Mouse (Mus musculus): Measurements from ENCODE around the gene Ap1g1. TPM values are rescaled to one million over a fixed set of nuclear protein-coding genes. Genes with fewer than 3 reads are reported as not detected.

The Ap1g1 gene
- polyA plus RNA-seq (2014; fragmentation: Nextera tagmentation; extraction: Ambion mirVana): 33.5 and 35.7 TPM in 2 replicates

DNA sequence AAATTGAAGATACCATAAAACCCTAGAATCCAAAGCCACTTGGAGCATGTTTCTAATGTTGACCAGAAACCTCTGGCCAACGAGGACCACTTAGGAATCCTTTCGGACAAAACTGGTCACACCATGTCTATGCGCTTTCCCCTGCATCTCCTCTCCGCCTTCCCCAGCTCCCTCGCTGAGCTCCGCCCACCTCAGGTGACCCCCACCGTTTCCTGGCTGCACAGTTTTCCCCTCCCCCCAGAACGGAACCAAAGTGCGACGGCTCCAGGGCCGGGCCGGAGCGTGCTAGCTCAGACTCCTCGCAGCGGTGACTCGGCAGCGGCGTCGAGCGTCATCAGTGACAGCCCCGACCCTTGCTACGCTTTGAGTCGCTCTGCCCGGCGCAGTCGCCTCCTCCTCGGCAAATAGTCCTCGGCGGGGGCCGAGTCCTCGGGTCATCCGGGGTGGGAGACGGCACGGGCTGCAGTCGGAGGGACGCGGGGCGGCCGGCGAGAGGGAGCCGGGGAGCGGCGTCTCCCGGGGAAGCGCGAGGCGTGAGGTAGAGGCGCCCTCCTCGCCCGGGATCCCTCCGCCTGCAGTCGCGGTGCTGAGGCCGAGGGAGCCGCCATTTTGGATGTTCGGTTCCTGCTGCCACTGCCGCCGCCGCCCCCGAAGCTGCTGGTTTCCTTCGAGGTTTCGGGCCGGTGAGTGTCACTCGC is at the start of gene Ap1g1:
Gene Ap1g1, plus strand, starts transcription at position 275 of the 698 bp plus-strand sequence.
- H3K4me3 ChIP-seq (ENCODE audit: low read depth, low read length): peak within 1 kb of the TSS; percentile 91

DNA sequence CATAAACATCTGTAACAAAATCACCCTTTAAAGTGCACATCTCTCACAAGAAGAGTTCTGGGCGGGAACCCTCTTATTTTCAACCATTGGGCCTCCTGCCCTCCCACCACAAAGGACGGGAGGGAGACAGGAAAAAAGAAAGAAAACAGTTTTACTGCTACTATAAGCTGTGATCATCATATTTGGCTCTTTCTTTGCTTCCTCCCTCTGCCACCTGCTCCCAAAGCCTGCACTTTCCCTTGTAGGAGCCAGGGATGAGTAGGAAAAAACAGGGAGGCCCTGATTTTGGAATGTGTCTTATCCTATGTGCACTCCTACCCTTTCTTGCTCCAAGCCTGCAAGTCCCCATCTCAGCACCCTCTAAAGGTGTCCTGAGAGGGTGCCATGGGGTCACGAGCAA is 47.3 kb upstream of the Ap1g1 start:
- Histone ChIP-seq H3K9me3 (replicated peaks; ENCODE audit: control insufficient read depth, low read length) (no peaks in the 10 kb centered on the region), H3K4me3 (ENCODE audit: low read depth, low read length) (no peak overlapping the region), H3K27ac (ENCODE audit: low read depth, low read length) (no peak overlapping the region), H3K4me1 (ENCODE audit: control insufficient read depth, insufficient read depth, low read length) (peaks cover under 1% of the 10 kb centered on the region; the same call in 1 of the 2 replicates), H3K27me3 (replicated peaks; ENCODE audit: control insufficient read depth, insufficient read depth, low read length) (no peaks in the 10 kb centered on the region), H3K9ac (ENCODE audit: low read length) (no peak overlapping the region), H3K4me2 (ENCODE audit: low read length) (no peak overlapping the region), H3K36me3 (ENCODE audit: control insufficient read depth, insufficient read depth, low read length) (peaks cover 66% of the 10 kb centered on the region)
- 85% methylated on average over 3 of the region's 3 CpGs for WGBS
- DNase-seq (ENCODE audit: low spot score) (no peak), ATAC-seq (no peak)

More for the DNA sequence above, at the start of gene Ap1g1:
- peak within 1 kb of the TSS; percentile 70 for H3K4me2 ChIP-seq (ENCODE audit: low read length)
- H3K9ac ChIP-seq (ENCODE audit: low read length): peak within 1 kb of the TSS; percentile 94
- under 1% methylated on average over 64 of the region's 64 CpGs for WGBS
- no peaks in the 10 kb centered on the region for H3K27me3 ChIP-seq (replicated peaks; ENCODE audit: control insufficient read depth, insufficient read depth, low read length)
- DNase-seq (ENCODE audit: low spot score) (peak; percentile 99), ATAC-seq (peak; percentile 100)
- H3K9me3 ChIP-seq (replicated peaks; ENCODE audit: control insufficient read depth, low read length): no peaks in the 10 kb centered on the region
- peaks cover 14% of the 10 kb centered on the region for H3K4me1 ChIP-seq (ENCODE audit: control insufficient read depth, insufficient read depth, low read length)
- peak within 1 kb of the TSS; percentile 98 for H3K27ac ChIP-seq (ENCODE audit: low read depth, low read length)
- H3K36me3 ChIP-seq (ENCODE audit: control insufficient read depth, insufficient read depth, low read length): no peaks in the 10 kb centered on the region

DNA sequence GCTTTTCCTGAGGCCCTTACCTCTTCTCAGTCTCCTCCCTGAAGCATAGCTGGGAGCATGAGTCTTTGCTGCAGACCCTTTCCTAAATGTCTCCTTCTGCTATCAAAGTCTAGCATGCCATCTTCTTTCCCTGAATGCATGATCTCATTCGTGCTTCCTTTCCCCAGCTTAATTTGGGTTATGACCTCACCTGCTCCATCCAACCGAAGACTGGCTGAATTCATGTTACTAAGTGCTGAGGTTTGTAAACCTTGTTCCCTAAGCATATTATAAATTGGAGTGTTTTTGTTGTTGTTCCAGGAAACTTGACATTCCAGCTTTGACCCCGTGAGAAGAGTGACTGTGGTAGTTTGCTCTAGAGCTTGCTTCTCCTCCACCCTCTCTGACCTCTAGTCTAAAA is 44.3 kb upstream of the Ap1g1 start:
- WGBS: 87% methylated on average over 3 of the region's 3 CpGs
- peaks cover 10% of the 10 kb centered on the region for H3K4me1 ChIP-seq (ENCODE audit: control insufficient read depth, insufficient read depth, low read length)
- no peak overlapping the region for H3K4me2 ChIP-seq (ENCODE audit: low read length)
- DNase-seq (ENCODE audit: low spot score) (no peak), ATAC-seq (no peak)
- H3K9me3 ChIP-seq (replicated peaks; ENCODE audit: control insufficient read depth, low read length): no peaks in the 10 kb centered on the region
- H3K27ac ChIP-seq (ENCODE audit: low read depth, low read length): no peak overlapping the region
- no peak overlapping the region for H3K4me3 ChIP-seq (ENCODE audit: low read depth, low read length)
- peaks cover 47% of the 10 kb centered on the region for H3K36me3 ChIP-seq (ENCODE audit: control insufficient read depth, insufficient read depth, low read length)
- H3K27me3 ChIP-seq (replicated peaks; ENCODE audit: control insufficient read depth, insufficient read depth, low read length): no peaks in the 10 kb centered on the region
- no peak overlapping the region for H3K9ac ChIP-seq (ENCODE audit: low read length)

DNA sequence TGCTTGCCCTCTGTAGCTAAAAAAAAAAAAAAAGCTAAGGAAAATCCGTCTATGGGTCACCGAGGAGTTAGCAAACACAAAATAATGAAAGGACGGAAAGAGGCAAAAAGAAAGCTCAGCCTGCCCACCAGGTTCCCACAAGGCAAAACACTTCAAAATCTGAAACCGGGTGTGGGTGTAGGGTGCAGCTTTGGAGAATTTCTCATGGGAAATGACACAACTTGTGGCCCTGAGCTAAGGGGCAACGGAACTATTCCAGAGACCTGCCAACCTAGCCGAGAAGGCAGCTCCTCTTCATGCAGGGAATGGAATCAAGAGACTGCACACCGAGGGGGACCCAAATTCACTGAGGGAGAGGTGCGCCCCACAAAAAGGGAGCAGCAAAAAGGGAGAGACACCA is 41.5 kb upstream of the Ap1g1 start:
- no peaks in the 10 kb centered on the region for H3K27me3 ChIP-seq (replicated peaks; ENCODE audit: control insufficient read depth, insufficient read depth, low read length)

DNA sequence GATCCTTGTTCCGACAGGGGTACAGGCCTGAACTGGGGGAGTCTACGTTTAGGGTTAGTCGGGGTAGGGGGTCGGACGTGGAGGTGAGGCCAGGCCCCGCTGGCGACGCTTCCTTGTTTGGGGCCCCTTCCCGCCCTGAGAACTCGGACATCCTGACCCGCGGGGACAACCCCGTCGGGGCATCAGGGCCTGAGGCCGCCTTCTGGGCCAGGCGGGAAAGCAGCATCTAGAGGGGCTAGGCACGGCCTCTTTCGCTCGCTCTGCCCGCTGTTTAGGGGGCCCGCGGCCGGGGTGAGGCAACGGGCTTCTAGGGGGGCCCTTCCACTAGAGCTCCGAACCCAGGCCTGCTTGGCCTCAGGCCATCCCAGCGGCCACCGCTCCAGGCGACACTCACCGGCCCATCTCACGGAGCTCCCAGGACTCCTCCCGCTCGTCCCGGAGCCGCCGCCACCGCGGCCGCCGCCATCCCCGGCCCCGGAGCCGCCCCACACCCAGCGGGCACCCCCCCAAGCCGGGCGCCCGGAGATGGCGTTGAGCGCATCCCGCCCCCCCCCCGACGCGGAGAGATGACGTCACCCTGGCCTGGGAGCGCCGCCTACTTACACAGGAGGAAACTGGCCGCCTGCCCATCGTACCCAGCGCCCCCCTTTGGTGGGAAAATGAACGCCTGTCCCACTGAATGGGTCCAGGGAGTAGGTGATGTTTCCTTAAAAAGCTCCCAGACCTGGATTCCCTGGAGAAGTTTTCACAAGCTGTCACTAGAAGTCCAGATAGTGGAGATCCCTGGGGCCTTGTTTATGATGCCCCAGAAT is 40.9 kb upstream of the Ap1g1 start, which contains the start of gene Atxn1l:
Gene Atxn1l, minus strand, starts transcription at position 503 of the 812 bp plus-strand sequence.
- DNase-seq (ENCODE audit: low spot score) (peak; percentile 82), ATAC-seq (peak; percentile 92)
- Histone ChIP-seq H3K4me3 (ENCODE audit: low read depth, low read length) (peak within 1 kb of the TSS; percentile 95), H3K9me3 (replicated peaks; ENCODE audit: control insufficient read depth, low read length) (no peaks in the 10 kb centered on the region), H3K9ac (ENCODE audit: low read length) (peak within 1 kb of the TSS; percentile 98), H3K27ac (ENCODE audit: low read depth, low read length) (peak within 1 kb of the TSS; percentile 59; the same call in 1 of the 2 replicates), H3K4me2 (ENCODE audit: low read length) (peak within 1 kb of the TSS; percentile 94), H3K4me1 (ENCODE audit: control insufficient read depth, insufficient read depth, low read length) (peaks cover 10% of the 10 kb centered on the region), H3K36me3 (ENCODE audit: control insufficient read depth, insufficient read depth, low read length) (peaks cover 16% of the 10 kb centered on the region), H3K27me3 (replicated peaks; ENCODE audit: control insufficient read depth, insufficient read depth, low read length) (no peaks in the 10 kb centered on the region)
- under 1% methylated on average over 57 of the region's 59 CpGs for WGBS

More for the DNA sequence above, 41.5 kb upstream of the Ap1g1 start:
- H3K4me3 ChIP-seq (ENCODE audit: low read depth, low read length): peak overlapping the region; percentile 95
- H3K4me1 ChIP-seq (ENCODE audit: control insufficient read depth, insufficient read depth, low read length): peaks cover 10% of the 10 kb centered on the region
- H3K9me3 ChIP-seq (replicated peaks; ENCODE audit: control insufficient read depth, low read length): no peaks in the 10 kb centered on the region
- no peak for DNase-seq (ENCODE audit: low spot score)
- WGBS: 4% methylated on average over 8 of the region's 8 CpGs
- ATAC-seq: no peak
- H3K27ac ChIP-seq (ENCODE audit: low read depth, low read length): no peak overlapping the region
- H3K9ac ChIP-seq (ENCODE audit: low read length): peak overlapping the region; percentile 98
- H3K4me2 ChIP-seq (ENCODE audit: low read length): peak overlapping the region; percentile 94
- peaks cover 23% of the 10 kb centered on the region for H3K36me3 ChIP-seq (ENCODE audit: control insufficient read depth, insufficient read depth, low read length)

DNA sequence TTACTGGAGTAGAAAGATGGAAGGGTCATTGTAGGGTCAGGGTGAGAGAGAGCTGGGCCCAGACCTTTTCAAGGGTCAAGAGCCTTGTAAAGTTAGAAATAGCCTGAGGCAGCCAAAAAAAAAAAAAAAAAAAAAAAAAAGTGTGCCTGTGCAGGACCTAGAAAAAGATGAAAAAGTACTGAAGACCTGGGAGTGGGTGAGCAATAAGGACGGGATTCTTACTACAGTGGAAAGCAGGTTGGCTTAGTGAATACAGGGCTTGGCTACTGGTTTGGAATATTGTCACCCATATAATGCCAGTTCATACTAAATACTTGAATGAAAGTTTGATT is 40.3 kb upstream of the Ap1g1 start:
- no peak overlapping the region for H3K27ac ChIP-seq (ENCODE audit: low read depth, low read length)
- 92% methylated on average over 1 of the region's 1 CpGs for WGBS
- peak overlapping the region; percentile 95 for H3K4me3 ChIP-seq (ENCODE audit: low read depth, low read length)
- DNase-seq (ENCODE audit: low spot score) (no peak), ATAC-seq (0 out of 2 replicates have a peak, but pooled peaks have one; percentile 23)
- peaks cover 10% of the 10 kb centered on the region for H3K4me1 ChIP-seq (ENCODE audit: control insufficient read depth, insufficient read depth, low read length)
- H3K4me2 ChIP-seq (ENCODE audit: low read length): peak overlapping the region; percentile 94
- H3K36me3 ChIP-seq (ENCODE audit: control insufficient read depth, insufficient read depth, low read length): peaks cover 11% of the 10 kb centered on the region
- H3K9me3 ChIP-seq (replicated peaks; ENCODE audit: control insufficient read depth, low read length): no peaks in the 10 kb centered on the region
- no peaks in the 10 kb centered on the region for H3K27me3 ChIP-seq (replicated peaks; ENCODE audit: control insufficient read depth, insufficient read depth, low read length)
- peak overlapping the region; percentile 98; the same call in 1 of the 2 replicates for H3K9ac ChIP-seq (ENCODE audit: low read length)

DNA sequence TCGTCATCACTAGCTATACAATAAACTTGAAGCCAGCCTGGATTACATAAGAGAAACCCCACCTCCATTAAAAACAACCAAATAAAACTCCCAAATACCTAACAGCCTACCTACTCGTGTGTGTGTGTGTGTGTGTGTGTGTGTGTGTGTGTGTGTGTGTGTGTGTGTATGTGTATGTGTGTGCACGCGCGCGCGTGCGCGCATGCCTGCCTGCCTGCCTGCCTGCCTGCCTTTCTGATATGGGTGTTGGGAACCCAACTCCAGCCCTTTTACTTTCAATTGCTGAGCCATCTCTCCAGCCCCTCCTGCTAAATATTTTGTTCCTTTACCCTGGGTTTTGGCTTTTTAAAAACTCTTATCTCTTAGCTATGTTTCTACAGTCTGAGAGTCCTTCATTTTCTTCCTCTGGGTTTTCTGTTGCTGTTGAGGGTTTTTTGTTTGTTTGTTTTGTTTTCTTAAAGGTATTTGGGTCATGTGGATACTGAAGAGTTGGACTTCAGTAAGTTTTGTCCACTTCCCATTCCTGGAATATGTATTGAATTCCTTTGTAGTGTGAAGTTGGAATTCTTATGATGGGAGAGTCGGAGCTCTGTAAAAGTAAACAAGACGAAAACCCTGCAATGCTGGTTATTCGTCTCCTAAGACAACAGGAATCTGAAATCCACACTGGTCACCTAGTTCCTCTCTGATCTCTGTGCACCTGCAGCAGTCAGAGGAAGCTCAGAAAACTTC is 30.7 kb upstream of the Ap1g1 start:
- WGBS: 94% methylated on average over 12 of the region's 12 CpGs

DNA sequence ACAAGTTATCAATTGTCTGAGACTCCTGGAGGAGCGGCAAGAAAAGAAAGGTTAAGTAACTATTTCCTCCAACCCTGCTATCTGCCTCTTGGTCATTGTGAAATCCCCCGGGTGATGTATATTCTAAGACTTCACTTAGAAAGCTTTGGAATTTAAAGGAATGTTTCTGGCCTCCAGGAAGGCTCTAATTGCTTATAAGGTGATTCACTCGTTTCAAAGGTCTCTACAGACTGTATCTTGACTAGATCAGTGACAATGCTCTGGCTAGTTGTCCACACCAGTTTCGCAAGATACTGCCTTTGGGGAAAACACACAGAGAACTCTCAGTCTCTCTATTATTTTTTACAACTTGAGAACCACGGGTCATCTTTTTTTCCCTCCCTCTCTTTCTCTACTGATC is 28.1 kb upstream of the Ap1g1 start:
- no peak for ATAC-seq
- Histone ChIP-seq H3K27me3 (replicated peaks; ENCODE audit: control insufficient read depth, insufficient read depth, low read length) (no peaks in the 10 kb centered on the region), H3K9ac (ENCODE audit: low read length) (no peak overlapping the region), H3K36me3 (ENCODE audit: control insufficient read depth, insufficient read depth, low read length) (no peaks in the 10 kb centered on the region), H3K27ac (ENCODE audit: low read depth, low read length) (no peak overlapping the region), H3K4me3 (ENCODE audit: low read depth, low read length) (no peak overlapping the region), H3K9me3 (replicated peaks; ENCODE audit: control insufficient read depth, low read length) (no peaks in the 10 kb centered on the region), H3K4me2 (ENCODE audit: low read length) (no peak overlapping the region), H3K4me1 (ENCODE audit: control insufficient read depth, insufficient read depth, low read length) (no peaks in the 10 kb centered on the region)
- DNase-seq (ENCODE audit: low spot score): no peak
- 60% methylated on average over 5 of the region's 5 CpGs for WGBS

More for the DNA sequence above, 30.7 kb upstream of the Ap1g1 start:
- H3K4me2 ChIP-seq (ENCODE audit: low read length): no peak overlapping the region
- no peaks in the 10 kb centered on the region for H3K36me3 ChIP-seq (ENCODE audit: control insufficient read depth, insufficient read depth, low read length)
- H3K4me1 ChIP-seq (ENCODE audit: control insufficient read depth, insufficient read depth, low read length): no peaks in the 10 kb centered on the region
- H3K27me3 ChIP-seq (replicated peaks; ENCODE audit: control insufficient read depth, insufficient read depth, low read length): no peaks in the 10 kb centered on the region
- no peak overlapping the region for H3K4me3 ChIP-seq (ENCODE audit: low read depth, low read length)
- DNase-seq (ENCODE audit: low spot score) (no peak), ATAC-seq (no peak)
- H3K27ac ChIP-seq (ENCODE audit: low read depth, low read length): no peak overlapping the region
- no peak overlapping the region for H3K9ac ChIP-seq (ENCODE audit: low read length)
- H3K9me3 ChIP-seq (replicated peaks; ENCODE audit: control insufficient read depth, low read length): no peaks in the 10 kb centered on the region
